Mouse (Mus musculus): Measurements from ENCODE around the gene Dnajc17. TPM values are rescaled to one million over a fixed set of nuclear protein-coding genes. Genes with fewer than 3 reads are reported as not detected.

The Dnajc17 gene
- total and polyA plus RNA-seq, 2 experiments from 2014 or later, result 22.1 to 24.5 TPM

DNA sequence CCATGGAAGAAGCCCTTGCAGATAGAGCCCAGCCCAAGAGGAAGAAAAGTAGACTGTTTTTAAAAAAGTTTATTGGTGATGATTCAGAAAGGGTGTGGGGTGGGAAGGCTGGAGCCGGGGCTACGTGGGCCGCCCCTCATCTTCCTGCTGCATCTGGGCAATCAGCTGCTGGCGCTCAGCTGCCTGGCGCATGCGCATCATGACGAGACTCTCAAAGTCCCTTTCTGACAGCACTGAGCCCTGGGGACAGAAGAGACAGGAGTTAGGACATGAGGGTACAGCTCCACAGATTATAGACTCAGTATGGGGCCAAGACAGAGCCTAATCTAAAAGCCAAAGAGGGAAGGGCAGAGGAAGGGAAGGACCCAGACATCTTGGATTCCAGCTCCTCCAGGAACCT lies 36.1 kb downstream of the Dnajc17 start:
- no peaks in the 10 kb centered on the region for H3K9me3 ChIP-seq (ENCODE audit: low read length)
- no peak overlapping the region for H3K4me3 ChIP-seq (ENCODE audit: low read depth, low read length)
- no peak overlapping the region for H3K9ac ChIP-seq (replicated peaks; ENCODE audit: low read length, poor library complexity, severe bottlenecking)
- ATAC-seq (ENCODE audit: low FRiP score), result no peak
- no peaks in the 10 kb centered on the region for H3K27me3 ChIP-seq (ENCODE audit: insufficient read depth, low read length)
- H3K36me3 ChIP-seq (ENCODE audit: insufficient read depth, low read length), result peaks cover 9% of the 10 kb centered on the region
- no peak overlapping the region for H3K27ac ChIP-seq (ENCODE audit: low read depth, low read length)
- no peak overlapping the region for H3K4me2 ChIP-seq (ENCODE audit: low read depth, low read length, poor library complexity, severe bottlenecking)
- no peak for DNase-seq (ENCODE audit: low spot score)
- no peaks in the 10 kb centered on the region for H3K4me1 ChIP-seq (ENCODE audit: insufficient read depth, low read length)
- WGBS, result 75% methylated on average over 7 of the region's 7 CpGs
- TF ChIP-seq CTCF (IDR thresholded peaks at IDR 0.05), result no peak

DNA sequence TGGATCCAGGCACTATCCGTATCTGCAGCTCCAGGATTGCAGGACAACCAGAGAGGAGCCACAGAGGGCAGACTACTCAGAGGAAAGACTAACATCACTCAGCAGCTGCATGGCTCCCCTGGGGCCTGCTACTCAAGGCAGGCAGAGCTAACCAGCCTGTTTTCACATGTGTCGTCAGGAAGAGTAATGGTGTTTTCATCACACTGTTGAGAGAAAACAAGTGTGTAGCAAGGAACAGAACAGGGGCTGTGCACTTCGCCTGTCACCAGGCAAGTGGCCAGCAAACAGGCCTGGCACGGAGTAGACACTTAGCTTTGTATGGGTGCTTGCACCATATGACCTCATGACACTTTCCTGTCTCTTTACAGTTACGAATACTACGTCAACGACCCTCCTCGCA lies 37.0 kb downstream of the Dnajc17 start:
- no peak for TF ChIP-seq CTCF (IDR thresholded peaks at IDR 0.05)
- no peak overlapping the region for H3K4me3 ChIP-seq (ENCODE audit: low read depth, low read length)
- DNase-seq (ENCODE audit: low spot score), result no peak
- H3K4me2 ChIP-seq (ENCODE audit: low read depth, low read length, poor library complexity, severe bottlenecking), result no peak overlapping the region
- no peak overlapping the region for H3K27ac ChIP-seq (ENCODE audit: low read depth, low read length)
- ATAC-seq (ENCODE audit: low FRiP score), result no peak
- H3K4me1 ChIP-seq (ENCODE audit: insufficient read depth, low read length), result no peaks in the 10 kb centered on the region; the same call in 1 of the 2 replicates
- peaks cover 9% of the 10 kb centered on the region for H3K36me3 ChIP-seq (ENCODE audit: insufficient read depth, low read length)
- H3K9me3 ChIP-seq (ENCODE audit: low read length), result no peaks in the 10 kb centered on the region
- no peak overlapping the region for H3K9ac ChIP-seq (replicated peaks; ENCODE audit: low read length, poor library complexity, severe bottlenecking)
- 81% methylated on average over 8 of the region's 8 CpGs for WGBS
- no peaks in the 10 kb centered on the region for H3K27me3 ChIP-seq (ENCODE audit: insufficient read depth, low read length)

DNA sequence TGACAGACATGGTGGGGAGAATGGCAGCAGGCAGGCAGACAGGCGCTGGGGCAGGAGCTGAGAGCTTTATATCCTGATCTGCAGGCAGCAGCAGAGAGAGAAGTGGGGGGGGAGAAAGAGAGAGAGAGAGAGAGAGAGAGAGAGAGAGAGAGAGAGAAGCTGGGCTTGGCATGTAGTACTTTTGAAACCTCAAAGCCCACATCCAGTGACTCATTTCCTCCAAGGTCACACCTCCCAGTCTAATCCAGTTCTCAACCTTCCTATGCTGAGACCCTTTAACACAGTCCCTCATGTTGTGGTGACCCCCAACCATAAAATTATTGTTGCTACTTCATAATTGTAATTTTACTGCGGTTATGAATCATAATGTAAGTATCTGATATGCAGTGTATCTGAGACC lies 38.3 kb downstream of the Dnajc17 start:
- Histone ChIP-seq H3K4me2 (ENCODE audit: low read depth, low read length, poor library complexity, severe bottlenecking) (no peak overlapping the region), H3K36me3 (ENCODE audit: insufficient read depth, low read length) (peaks cover 3% of the 10 kb centered on the region), H3K27ac (ENCODE audit: low read depth, low read length) (no peak overlapping the region), H3K9ac (replicated peaks; ENCODE audit: low read length, poor library complexity, severe bottlenecking) (no peak overlapping the region), H3K27me3 (ENCODE audit: insufficient read depth, low read length) (peaks cover 5% of the 10 kb centered on the region; the same call in 1 of the 2 replicates), H3K9me3 (ENCODE audit: low read length) (no peaks in the 10 kb centered on the region), H3K4me3 (ENCODE audit: low read depth, low read length) (no peak overlapping the region), H3K4me1 (ENCODE audit: insufficient read depth, low read length) (no peaks in the 10 kb centered on the region; the same call in 1 of the 2 replicates)
- 90% methylated on average over 2 of the region's 2 CpGs for WGBS
- DNase-seq (ENCODE audit: low spot score) (no peak), ATAC-seq (ENCODE audit: low FRiP score) (no peak)
- no peak for TF ChIP-seq CTCF (IDR thresholded peaks at IDR 0.05)

DNA sequence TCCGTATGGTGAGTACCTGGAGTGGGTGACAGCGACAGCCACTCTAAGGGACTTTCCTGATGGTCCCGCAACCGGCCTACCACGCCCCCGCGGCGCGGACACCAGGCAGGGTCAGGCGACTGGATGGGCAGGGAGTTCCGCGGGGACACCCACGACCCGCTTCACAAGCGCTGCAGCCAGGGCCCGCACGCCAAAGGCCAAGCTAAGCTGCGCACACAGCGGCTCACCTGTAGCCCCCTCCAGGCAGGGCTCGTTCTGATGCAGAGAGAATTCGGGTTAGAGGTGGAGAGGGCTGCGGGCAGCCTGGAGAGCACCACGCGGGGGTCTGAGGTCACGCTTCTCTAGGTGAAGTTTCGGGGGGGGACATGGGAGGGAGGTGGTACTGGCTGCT lies 40.7 kb downstream of the Dnajc17 start:
- peak; percentile 29; the same call in 1 of the 2 replicates for ATAC-seq (ENCODE audit: low FRiP score)
- 4% methylated on average over 26 of the region's 26 CpGs for WGBS
- H3K36me3 ChIP-seq (ENCODE audit: insufficient read depth, low read length), result no peaks in the 10 kb centered on the region

DNA sequence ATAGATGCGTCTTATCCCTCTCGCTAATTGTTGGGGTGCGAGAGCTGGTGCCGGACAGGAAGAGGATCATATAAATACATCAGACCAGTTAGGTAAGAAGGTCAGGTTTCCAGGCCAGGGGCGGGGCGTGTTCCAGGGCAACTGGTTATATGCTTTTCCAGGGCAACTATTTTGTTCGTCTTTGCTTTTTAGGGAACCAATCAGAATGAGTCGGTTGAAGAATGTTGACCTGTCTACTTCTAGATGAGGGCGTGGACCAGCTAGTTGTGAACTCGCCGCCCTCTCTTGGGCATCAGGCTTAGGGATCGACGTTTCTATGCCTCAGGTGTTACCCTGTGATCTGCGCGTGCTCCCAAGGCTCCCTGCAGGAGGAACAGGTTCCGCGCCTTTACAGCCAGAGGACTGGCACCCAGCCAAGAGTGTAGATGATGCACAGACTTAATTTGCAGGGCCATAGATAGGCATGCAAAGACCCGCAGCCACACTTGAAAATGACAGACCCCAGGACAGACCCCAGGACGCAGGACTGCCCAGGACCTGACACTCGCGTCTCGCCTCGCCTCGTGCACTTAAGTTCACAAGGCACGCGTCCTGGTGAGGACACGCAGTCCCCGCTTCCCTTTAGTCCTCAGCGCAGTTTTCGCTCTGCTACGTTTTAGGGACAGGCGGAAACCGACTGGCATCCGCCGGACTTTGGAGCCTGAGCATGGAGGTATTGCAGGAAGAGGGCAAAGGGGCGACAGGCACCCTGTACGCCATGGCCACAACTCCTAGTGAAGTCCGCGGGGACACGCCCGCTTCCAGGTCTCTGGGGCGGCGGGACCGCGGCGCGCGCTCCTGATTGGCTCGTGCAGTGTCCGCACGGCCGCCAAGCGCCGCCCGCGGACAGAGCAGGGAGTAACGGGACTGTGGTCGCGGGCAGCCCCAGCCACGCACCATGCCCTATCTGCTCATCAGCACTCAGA lies 41.4 kb downstream of the Dnajc17 start, which contains the start of gene Gchfr:
Gene Gchfr, plus strand, starts transcription at position 873 of the 965 bp plus-strand sequence.
- TF ChIP-seq CTCF (IDR thresholded peaks at IDR 0.05), result peak; percentile 29; the same call in 1 of the 2 replicates
- peaks cover 5% of the 10 kb centered on the region; the same call in 1 of the 2 replicates for H3K27me3 ChIP-seq (ENCODE audit: insufficient read depth, low read length)

More for the DNA sequence above, 40.7 kb downstream of the Dnajc17 start:
- peak overlapping the region; percentile 97 for H3K4me2 ChIP-seq (ENCODE audit: low read depth, low read length, poor library complexity, severe bottlenecking)
- H3K4me1 ChIP-seq (ENCODE audit: insufficient read depth, low read length), result no peaks in the 10 kb centered on the region; the same call in 1 of the 2 replicates
- H3K27me3 ChIP-seq (ENCODE audit: insufficient read depth, low read length), result peaks cover 5% of the 10 kb centered on the region; the same call in 1 of the 2 replicates
- H3K9me3 ChIP-seq (ENCODE audit: low read length), result no peaks in the 10 kb centered on the region
- DNase-seq (ENCODE audit: low spot score), result no peak
- peak overlapping the region; percentile 47 for H3K4me3 ChIP-seq (ENCODE audit: low read depth, low read length)
- TF ChIP-seq CTCF (IDR thresholded peaks at IDR 0.05), result no peak
- peak overlapping the region; percentile 24; the same call in 1 of the 2 replicates for H3K9ac ChIP-seq (replicated peaks; ENCODE audit: low read length, poor library complexity, severe bottlenecking)
- no peak overlapping the region for H3K27ac ChIP-seq (ENCODE audit: low read depth, low read length)

DNA sequence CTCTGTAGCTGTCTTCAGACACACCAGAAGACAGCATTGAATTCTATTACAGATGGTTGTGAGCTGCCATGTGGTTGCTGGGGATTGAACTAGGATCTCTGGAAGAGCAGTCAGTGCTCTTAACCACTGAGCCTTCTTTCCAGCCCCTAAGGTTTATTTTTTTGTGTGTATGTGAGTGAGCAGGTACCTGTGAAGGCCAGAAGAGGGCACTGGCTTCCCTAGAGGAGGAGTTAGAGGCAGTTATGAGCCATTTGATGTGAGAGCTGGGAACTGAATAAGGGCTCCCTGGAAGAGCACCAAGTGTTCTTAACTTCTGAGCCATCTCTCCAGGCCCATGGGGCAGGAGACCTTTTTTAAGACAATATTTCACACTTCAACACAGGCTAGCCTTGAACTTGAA lies 43.2 kb downstream of the Dnajc17 start:
- no peaks in the 10 kb centered on the region for H3K9me3 ChIP-seq (ENCODE audit: low read length)
- no peaks in the 10 kb centered on the region for H3K36me3 ChIP-seq (ENCODE audit: insufficient read depth, low read length)
- H3K27ac ChIP-seq (ENCODE audit: low read depth, low read length), result no peak overlapping the region
- DNase-seq (ENCODE audit: low spot score) (no peak), ATAC-seq (ENCODE audit: low FRiP score) (no peak)
- TF ChIP-seq CTCF (IDR thresholded peaks at IDR 0.05), result no peak
- no peaks in the 10 kb centered on the region; the same call in 1 of the 2 replicates for H3K4me1 ChIP-seq (ENCODE audit: insufficient read depth, low read length)
- H3K9ac ChIP-seq (replicated peaks; ENCODE audit: low read length, poor library complexity, severe bottlenecking), result no peak overlapping the region
- H3K4me2 ChIP-seq (ENCODE audit: low read depth, low read length, poor library complexity, severe bottlenecking), result no peak overlapping the region
- H3K4me3 ChIP-seq (ENCODE audit: low read depth, low read length), result no peak overlapping the region
- peaks cover 5% of the 10 kb centered on the region; the same call in 1 of the 2 replicates for H3K27me3 ChIP-seq (ENCODE audit: insufficient read depth, low read length)

More for the DNA sequence above, 41.4 kb downstream of the Dnajc17 start, which contains the start of gene Gchfr:
- DNase-seq (ENCODE audit: low spot score) (peak; percentile 51), ATAC-seq (ENCODE audit: low FRiP score) (peak; percentile 69)
- no peak within 1 kb of the TSS for H3K27ac ChIP-seq (ENCODE audit: low read depth, low read length)
- no peaks in the 10 kb centered on the region for H3K36me3 ChIP-seq (ENCODE audit: insufficient read depth, low read length)
- H3K4me1 ChIP-seq (ENCODE audit: insufficient read depth, low read length), result no peaks in the 10 kb centered on the region; the same call in 1 of the 2 replicates
- peak within 1 kb of the TSS; percentile 24; the same call in 1 of the 2 replicates for H3K9ac ChIP-seq (replicated peaks; ENCODE audit: low read length, poor library complexity, severe bottlenecking)
- no peaks in the 10 kb centered on the region for H3K9me3 ChIP-seq (ENCODE audit: low read length)
- peak within 1 kb of the TSS; percentile 97 for H3K4me2 ChIP-seq (ENCODE audit: low read depth, low read length, poor library complexity, severe bottlenecking)
- WGBS, result under 1% methylated on average over 60 of the region's 60 CpGs
- peak within 1 kb of the TSS; percentile 47 for H3K4me3 ChIP-seq (ENCODE audit: low read depth, low read length)

All from midbrain, postnatal 0 days (tissue).